Mouse (Mus musculus) bone marrow, adult 2 months (tissue): ENCODE results near the gene Phf11a.

ENCODE experiments used
- CTCF ChIP-seq: fragments of 200-500 bp; IDR thresholded peaks from 2 replicates; pipeline ENCODE4 v1.5.1; 2011; ENCODE audit warnings: low read length, control low read depth; ENCODE audit not compliant: control insufficient read depth, insufficient read depth
- POLR2A ChIP-seq: fragments of 200-500 bp; IDR thresholded peaks from 2 replicates; pipeline ENCODE4 v1.6.1; 2011; ENCODE audit warnings: low read depth, mild to moderate bottlenecking, control low read depth, low read length, borderline replicate concordance; ENCODE audit not compliant: control insufficient read depth

DNA sequence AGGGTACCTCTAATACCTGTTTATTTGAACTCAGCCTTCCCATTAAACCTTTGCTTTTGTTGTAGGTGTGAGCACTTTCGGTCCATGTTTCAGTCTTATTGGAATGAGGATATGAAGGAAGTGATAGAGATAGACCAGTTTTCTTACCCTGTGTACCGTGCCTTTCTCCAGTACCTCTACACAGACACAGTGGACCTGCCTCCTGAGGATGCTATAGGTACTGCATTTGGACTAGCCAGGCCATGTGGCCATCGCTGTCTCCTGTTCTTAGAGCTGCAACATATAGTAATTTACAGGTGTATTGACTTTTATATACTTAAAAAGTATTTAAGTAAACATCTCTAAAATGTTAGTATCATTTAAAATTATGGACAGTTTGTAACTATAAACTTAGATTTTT is 67.5 kb downstream of the Phf11a start:
- TF ChIP-seq CTCF (no peak), POLR2A (no peak)
